Mouse (Mus musculus): ENCODE measurements around the gene Sec61a2.

GRCm38 (mm10) chr2:5869746-5870145, 25.5 kb downstream of the Sec61a2 start:
- TF ChIP-seq CTCF (IDR thresholded peaks at IDR 0.05; ENCODE audit: extremely low read depth, insufficient read length, insufficient replicate concordance, low read depth, low read length) (no peak), POLR2A (IDR thresholded peaks at IDR 0.05; ENCODE audit: low read depth, low read length) (no peak)
